Mouse (Mus musculus): Measurements from ENCODE around the gene Lin7b.

DNA sequence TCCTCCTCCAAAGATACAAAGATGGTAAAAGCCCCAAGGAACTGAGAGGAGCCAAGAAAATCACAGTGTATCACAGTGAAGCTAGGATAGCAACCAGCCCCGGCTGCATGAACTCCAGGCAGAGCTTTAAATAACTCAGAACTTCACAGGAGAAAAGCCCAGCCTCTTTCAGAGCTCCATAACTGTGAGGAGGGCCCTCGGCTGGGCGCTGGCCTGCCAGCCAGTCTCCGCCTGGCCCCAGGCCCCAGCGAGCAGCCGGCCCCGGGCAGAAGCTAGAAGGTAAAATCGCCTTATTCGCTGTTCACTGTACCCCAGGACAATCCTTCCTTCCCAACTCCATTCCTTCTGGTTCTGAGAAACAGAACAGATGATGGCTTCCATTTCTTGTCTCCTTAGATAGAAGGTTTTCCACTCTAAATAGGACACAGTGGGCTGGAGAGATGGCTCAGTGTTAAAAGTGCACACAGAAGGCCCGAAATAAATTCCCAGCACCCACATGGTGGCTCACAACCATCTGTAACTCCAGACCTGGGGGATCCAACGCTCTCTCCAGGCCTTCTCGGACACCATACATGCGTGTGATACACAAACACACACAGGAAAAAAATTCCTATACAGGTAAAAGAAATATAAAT is 41.4 kb downstream of the Lin7b start:
- TF ChIP-seq EP300 (IDR thresholded peaks at IDR 0.05; ENCODE audit: insufficient read depth, low read depth, low read length) (no peak), POLR2A (IDR thresholded peaks at IDR 0.05; ENCODE audit: insufficient read depth, low read depth, low read length) (no peak), CTCF (IDR thresholded peaks at IDR 0.05) (no peak)

Measured in heart, adult 2 months (tissue).